Mouse (Mus musculus): Measurements from ENCODE around the gene Gramd1a.

GRCm38 (mm10) chr7:31097583-31098248, 58.0 kb downstream of the Gramd1a start:
- TF ChIP-seq GATA1 (IDR thresholded peaks at IDR 0.05; ENCODE audit: borderline replicate concordance, low read length) (no peak), CTCF (IDR thresholded peaks at IDR 0.05; ENCODE audit: low read depth, low read length) (0 out of 2 replicates have a peak, but pooled peaks have one; percentile 19), GATA2 (IDR thresholded peaks at IDR 0.05; ENCODE audit: borderline replicate concordance, low read depth, low read length) (no peak), POLR2AphosphoS5 (IDR thresholded peaks at IDR 0.05; ENCODE audit: insufficient replicate concordance, low read depth, low read length) (no peak), TAL1 (conservative IDR thresholded peaks at IDR 0.05; ENCODE audit: low read depth, low read length) (no peak)

All from G1E (cell line).